Mouse (Mus musculus): ENCODE measurements around the gene Arfgap3. TPM values are rescaled to one million over a fixed set of nuclear protein-coding genes. Genes with fewer than 3 reads are reported as not detected.
"Not testable (repeated sequence)": the region's sequence is repeated elsewhere in the genome, so short reads cannot be mapped to it uniquely, and the experiment has no call there.

Arfgap3 gene
- total RNA-seq (2021) = 10 to 100 TPM; 12.3 to 16.0 TPM
- long read RNA-seq, experiment 1, partial matches to known transcripts = 1 of 15 reads
- long read RNA-seq, experiment 1, other reads (novel, unspliced or antisense) = 9 of 15 reads
- long read RNA-seq, experiment 2, transcript Arfgap3-201 (16 exons, 2,619 nt) = major isoform, 6 of 18 reads
- long read RNA-seq, experiment 2, partial matches to known transcripts = 1 of 18 reads
- long read RNA-seq, experiment 2, other reads (novel, unspliced or antisense) = 10 of 18 reads

DNA sequence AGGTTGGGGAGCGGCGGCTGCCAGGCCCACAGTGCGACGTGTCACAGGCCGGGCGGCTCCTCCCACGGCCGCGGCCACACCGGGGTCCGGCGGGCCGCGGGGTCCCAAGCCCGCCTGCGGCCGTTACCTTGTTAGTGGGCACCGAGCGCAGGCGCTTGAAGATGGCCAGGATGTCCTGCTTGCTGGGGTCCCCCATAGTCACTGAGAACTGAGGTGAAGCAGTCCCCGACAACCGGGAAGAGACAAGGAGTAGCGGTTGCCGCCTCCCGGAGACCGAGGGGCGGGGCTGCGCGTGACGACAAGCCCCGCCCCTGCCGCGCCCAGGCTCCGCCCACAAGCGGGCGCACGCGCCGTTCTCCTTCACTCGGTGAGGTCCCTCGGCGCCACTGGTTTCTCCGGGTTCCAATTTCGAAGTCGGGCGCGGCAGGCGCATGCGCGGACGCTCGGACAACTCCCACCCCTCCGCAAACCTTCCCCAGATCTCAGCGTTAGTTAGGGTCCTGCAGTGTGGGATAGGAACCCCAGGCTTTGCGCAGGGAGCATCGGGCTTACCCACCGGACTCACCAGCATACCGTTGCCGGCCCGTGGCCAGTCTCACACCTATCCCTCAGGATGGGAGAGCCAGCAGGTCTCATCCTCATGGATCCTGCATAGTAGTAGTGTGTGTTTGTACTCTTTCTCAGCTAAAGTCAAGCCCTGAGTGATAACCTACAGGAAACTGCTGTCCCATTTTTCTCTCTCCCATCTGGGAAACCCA is at the start of gene Arfgap3:
Arfgap3 (minus strand) TSS at position 294 of the 758 bp plus-strand sequence.
- DNase-seq = peak; percentile 97

DNA sequence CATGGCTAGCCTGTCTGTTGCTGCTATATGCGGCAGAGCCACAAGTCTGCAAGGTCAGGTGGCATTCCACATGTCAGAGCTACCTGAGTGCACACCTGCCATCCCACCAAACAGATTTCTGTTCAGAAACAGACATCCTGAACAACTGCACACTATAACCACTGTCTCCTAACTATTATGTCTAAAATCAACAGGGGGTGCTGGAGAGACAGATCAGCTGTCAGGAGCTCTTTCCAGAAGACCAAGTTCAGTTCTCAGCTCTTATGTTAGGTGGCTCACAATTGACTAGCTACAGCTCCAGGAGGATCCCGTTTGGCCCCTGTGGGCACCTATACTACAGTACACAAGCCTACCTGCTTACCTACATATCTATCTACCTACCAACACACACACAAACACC is 42.7 kb upstream of the Arfgap3 start:
- DNase-seq = no peak

DNA sequence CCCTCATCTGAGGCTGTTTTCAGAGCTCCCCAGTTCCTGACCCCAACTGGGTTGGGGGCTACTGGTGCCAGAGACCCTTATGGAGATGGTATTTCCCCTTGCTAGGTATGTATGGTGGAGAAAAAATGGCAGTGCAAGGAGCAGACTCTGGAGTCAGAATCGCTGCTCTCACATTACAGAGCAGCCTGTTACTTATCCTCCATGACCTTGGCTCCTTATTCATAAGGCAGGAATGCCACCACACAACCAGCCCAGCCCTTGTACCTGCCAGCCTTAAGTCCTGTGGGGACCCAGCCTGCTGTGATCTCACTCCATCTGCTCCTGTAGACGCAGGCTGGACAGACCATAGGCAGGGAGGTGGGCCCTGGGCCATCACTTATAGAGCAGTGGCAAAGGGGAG is 37.9 kb upstream of the Arfgap3 start:
- DNase-seq = no peak

DNA sequence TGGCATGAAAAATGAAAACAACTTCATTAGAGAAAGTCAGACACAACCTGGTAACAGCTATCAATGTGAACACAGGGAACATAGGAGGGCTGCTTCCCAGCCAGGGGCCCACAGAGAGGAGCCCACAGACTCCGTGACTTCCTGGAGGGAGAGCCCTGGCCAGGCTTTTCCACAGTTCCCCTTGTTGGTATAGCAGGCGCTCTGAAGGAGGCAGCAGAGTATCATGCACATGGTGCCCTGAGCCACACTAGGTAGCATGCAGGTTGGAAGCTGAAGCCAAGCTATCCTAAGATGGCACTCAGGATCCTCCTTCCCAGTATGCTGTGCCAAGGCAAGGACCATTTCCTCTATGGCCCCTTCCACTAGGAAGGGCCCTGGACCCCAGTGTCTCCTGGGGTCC is 33.6 kb upstream of the Arfgap3 start:
- DNase-seq = no peak

DNA sequence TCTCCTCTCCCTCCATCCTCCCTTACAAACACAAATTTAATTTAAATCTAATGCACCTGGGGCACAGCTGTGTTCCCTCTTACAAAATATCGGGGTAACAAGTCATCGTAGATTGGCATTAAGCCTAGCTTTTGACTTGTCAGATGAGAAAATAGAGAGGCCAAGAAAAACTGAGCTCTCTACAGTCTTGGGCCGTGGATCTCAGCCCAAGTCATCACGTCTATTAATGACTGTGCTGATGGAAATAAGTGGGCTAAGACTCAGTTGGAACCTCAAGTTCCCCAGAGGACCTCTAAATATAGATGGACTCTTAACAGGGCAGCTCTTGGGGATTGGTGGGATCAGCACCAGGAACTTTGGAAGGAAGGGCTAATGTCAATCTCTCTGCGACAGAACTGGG is 33.1 kb upstream of the Arfgap3 start:
- DNase-seq = no peak

DNA sequence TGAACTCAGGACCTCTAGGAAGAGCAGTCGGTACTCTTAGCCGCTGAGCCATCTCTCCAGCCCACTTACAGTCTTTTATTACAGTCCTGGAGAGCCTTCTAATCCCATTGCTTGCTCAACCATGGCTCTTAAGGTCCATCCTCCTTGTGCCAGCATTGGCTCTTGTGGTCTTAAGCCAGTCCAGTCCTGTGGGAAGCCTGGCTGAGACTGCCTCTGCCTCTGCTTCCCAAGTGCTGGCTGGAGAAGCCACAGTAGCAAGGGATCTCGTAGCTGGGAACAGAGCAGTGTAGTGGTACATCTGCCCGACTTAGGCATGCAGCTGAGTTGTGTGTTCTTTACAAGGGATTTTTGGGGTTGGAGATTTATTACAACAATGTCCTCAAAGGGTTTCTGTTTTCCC is 32.4 kb upstream of the Arfgap3 start:
- no peak for DNase-seq

DNA sequence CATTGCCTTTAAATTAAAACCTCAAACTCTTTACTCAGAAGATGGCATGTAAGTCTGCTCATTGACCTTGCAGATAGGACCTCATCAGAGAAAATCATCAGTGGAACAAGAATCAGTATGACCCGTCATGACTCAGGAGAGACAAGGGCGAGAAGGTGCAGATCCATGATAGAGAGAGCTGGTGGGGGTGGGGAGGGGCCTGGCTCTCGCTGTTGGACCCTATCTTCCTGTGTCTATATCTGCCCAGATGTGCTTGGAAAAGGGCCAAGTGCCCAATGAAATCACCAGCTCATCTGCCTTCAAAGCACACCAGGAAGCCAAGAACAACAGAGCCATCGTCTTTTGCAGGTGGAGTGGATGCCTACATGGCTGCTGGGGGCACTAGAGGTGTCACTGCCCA is 27.1 kb upstream of the Arfgap3 start:
- no peak for DNase-seq

DNA sequence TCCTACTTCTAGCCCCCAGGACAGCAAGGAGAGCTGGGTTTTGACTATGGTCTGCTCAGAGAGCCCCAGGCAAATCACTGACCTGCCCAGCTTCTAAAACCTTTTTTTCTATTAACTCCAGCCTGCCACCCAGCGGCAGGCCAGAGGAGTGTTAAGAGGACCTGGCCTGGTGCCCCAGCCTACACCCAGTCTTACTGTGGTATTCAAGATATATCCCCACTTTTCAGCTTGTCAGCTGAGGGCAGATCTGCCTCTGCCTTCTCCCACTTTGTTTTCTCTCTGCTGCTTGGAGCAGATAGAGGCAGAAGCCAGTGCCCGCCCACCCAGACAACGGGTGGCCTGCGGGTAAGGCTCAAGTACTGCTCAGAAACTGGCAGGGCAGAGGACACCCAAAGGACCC is 25.1 kb upstream of the Arfgap3 start:
- peak; percentile 75 for DNase-seq

DNA sequence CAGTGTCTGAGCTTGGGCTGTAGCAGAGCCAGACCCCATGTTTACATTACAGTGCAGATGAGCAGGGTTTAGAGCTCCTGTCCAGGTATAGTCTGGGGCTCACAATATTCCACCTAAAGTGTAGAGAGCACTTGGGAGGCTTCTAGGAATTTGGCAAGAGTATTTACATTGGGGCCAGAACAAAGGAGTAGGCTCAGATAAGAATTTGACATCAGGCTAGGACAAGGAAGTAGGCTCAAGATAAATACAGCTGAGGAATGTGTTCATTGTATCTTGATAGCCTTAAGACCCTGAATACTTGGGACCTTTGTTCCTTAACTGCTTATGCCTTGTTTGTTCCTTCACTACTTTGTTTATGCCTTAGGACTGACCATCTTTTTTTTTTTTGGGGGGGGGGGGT is 24.0 kb upstream of the Arfgap3 start:
- DNase-seq = no peak

DNA sequence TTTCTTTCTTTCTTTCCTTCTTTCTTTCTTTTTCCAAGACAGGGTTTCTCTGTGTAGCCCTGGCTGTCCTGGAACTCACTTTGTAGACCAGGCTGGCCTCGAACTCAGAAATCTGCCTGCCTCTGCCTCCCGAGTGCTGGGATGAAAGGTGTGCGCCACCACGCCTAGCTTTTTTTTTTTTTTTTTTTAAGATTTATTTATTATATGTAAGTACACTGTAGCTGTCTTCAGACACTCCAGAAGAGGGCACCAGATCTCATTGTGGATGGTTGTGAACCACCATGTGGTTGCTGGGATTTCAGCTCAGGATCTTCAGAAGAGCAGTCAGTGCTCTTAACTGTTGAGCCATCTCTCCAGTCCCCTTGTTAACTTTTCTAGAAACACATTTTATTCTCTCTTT is 18.7 kb upstream of the Arfgap3 start:
- DNase-seq = not testable (repeated sequence)

DNA sequence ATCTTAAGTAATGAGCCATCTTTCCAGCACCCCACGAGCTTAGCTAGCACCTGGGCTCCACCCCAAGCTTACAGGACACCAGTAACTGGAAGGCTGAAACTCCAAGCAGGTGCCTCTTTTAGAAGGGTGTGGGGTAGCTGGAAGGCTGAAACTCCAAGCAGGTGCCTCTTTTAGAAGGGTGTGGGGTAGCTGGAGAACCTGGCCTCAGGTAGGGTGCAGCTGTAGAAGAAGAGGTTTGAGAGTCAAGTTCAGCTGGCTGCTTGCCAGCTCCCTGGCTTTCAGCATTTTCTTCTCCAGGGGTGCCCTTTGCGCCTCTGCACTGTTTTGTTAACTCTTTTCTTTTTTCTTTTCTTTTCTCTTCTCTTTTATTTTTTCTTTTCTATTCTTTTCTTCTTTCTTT is 18.2 kb upstream of the Arfgap3 start:
- no peak for DNase-seq

DNA sequence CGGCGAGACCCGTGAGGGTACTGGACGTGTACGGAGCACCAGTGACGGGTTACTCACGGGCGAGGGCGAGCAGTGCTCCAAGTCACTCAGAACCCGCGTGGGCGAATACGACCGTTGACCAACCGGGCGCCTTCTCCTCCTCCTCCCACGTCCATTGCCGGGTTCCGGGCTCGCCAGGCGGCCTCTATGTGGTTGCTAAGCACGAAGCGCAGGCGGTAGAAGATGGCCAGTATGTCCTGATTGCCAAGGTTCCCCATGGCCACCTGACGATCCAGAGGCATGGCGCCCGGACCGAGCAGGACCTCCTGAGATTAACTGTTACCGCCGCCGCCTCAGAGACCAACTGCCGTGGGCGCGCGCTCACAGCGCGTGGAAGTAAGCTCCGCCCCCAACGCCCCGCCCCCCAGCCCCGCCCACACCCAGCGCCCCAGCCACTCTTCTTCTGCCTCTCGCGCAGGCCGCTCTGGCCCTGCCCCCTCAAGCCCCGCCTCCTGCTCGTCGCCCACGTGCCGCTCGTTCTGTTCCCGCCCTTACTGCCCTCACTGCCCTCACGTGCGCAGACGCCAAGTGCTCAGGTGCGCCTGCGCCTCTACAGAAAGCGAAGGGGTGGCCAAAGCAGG is 17.0 kb upstream of the Arfgap3 start:
- peak; percentile 54 for DNase-seq

DNA sequence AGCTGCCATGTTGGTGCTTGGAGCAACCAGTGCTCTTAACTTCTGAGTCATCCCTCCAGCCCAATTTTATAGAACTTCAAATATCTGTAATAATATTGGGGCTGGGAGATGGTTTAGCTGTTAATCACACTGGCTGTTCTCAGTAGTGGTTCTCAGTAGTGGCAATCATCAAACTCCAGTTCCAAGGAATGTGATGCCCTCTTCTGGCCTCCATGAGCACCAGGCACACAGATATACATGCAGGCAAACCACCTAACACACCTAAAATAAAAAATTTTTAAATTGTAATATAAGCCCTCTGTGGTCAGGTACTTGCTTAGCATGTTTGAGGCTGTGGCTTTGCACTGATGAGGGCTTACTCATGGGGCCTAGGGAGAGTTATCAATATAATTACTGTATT is 15.7 kb upstream of the Arfgap3 start:
- no peak for DNase-seq

DNA sequence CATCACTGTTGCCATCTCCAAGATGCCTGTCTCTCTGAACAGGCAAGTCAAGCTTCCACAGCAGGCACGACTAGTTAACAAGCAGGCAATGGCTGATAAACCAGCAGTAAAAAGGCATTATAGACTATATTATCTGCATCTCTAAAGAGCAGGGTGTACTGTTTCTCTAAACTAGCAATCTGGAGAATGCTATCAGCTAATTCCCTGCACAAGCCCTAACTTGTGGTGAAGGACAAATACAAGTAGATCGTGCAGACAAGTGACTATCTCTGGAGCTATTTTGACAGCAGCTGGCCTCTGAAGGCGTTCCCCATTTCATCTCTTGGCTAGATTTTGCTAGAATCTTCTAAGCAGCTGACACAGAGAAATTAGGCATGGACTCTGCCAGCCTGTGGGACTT is 14.1 kb upstream of the Arfgap3 start:
- no peak for DNase-seq

DNA sequence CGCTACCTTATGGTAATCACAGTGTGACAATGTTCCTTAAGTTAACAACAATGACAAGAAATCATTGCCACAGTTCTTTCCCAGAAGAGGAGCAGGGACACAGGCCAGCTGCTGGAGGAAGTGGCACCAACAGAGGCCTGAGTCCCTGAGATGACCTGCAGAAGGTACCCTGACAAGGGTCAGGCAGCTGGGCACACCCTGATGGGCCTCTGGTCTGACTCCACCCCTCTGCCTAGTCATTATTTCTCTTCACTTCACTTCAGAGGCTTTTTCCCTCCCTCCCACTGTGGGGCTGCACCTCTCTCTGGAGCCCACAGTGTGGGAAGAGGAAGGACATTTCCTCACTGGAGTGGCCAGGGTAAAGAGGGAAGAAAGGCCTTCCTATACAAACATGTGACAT is 12.8 kb upstream of the Arfgap3 start:
- DNase-seq = not testable (repeated sequence)

DNA sequence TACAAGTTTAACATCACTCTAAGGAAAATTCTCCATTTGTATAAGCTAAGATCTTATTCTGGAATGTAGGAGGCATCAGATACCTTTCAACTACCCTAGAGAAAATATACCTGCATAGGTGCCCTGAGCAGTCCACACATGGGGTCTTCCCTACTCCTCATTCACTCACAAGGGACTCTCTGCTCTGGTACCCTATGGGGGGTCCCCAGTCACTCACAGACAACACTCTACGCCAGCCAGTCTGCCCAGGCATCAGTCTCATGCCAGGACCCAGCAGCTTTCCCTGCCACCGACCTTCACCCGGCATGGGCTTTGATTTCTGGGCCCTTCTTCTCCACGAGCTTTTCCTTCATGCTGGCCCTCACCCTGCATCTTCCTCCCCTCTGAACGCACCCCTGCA is 10.9 kb upstream of the Arfgap3 start:
- DNase-seq = not testable (repeated sequence)

DNA sequence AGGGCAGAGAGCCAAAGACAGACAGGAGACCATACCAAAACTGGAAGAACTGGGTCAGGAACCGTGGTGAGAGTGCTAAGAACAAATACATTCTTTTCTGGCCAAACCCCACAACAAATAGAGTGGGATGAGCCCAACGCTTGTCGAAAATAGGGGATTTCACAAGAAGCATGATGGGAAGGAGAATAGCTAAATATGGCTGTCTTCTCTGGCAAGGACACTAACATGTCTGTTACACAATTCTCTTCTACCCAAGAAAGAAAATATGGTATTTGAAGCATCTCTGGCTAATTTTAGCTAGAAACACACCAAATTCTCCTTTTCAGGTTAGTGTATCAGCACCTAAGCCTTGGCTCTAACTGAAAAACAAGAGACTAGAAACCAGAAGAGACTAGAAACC is 10.1 kb upstream of the Arfgap3 start:
- no peak for DNase-seq

DNA sequence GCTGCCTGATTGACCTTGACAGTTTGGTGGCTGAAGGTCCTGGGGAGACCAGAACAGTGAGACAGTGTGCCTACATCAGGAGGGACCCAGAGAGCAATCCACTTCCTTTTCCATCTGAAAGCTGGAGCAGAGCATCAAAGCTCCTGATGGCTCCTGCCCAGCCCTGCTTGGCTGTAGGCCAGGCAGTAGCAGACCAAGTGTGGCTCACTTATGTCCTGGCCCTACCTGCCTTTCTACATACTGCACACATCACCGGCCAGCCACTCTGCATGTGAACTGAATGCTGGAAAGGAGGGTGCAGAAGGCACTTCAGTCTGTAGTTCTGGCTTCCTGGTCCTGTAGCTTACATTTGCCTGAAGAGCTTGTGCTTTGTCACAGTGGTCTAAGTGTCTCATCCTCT is 8.4 kb upstream of the Arfgap3 start:
- DNase-seq = no peak

DNA sequence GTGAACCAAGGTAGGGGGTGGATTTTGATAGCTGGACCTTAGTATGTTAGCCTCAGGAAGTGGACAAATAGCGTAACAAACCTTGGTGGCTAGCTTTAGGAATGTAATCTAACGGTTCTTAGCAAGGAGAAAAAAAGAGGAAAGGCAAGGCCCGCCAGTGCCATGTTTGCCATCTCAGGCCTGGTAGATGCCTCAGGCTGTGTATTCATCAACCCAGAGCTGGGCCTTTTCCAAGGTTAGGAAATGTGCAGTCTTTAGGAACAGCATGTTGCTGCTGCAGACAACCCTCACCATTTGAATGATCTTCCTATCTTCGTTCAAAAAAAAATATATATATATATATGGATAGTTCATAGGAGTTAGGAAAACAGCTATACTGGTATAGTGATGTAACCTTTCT is 1.5 kb upstream of the Arfgap3 start:
- no peak for DNase-seq

DNA sequence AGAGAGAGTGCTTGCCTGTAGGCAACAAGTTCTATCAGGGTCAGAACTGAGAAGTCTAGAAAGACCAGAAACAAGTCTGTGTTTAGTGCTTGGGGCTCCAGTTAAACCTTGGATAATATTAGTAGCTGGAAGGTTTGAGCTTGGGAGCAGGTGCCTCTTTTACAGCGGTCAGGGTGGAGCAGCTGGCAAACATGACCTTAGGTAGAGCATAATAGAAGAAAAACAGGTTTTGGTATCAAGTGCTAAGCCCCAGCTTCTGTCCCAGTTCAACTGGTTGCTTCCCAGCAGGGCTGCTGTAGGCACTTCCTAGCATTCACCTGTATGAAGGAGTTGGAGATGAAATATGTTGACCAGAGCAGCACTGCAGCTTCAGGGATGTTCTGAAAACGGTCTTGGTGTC is 812 bp upstream of the Arfgap3 start:
- no peak for DNase-seq

DNA sequence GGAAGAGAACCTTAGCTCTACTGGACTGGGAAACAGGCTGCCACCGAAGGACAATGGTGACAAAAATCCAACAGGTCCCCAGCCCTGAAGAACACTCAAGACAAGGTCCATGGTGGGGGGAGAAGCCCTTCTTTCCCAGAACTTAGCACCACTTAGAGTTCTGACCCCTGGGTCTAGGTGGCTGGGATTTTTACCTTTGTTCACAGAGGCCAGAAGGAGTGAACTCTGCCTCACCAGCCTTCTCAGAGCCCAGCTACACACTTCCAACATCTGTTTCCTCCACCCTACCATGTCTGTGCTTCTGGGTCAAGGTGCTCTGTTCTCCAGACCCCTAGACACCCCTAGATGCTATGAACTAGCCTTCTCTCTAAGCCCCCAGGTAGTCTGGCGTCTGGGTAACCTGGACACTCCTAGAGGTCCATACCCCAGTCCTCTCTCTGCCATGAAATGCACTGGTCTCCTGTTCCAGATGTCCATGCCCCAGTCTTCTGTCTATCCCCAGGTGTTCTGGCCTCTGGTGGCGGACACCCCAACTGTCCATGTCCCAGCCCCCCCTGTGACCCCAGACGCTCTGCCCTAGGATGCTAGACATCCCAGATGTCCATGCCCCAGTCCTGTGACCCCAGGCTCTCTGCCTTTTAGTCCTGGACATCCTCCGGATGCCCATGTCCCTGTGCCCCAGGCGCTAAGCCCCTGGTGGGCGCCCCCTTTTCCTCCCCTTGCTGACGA is 658 bp downstream of the Arfgap3 start:
- no peak for DNase-seq

DNA sequence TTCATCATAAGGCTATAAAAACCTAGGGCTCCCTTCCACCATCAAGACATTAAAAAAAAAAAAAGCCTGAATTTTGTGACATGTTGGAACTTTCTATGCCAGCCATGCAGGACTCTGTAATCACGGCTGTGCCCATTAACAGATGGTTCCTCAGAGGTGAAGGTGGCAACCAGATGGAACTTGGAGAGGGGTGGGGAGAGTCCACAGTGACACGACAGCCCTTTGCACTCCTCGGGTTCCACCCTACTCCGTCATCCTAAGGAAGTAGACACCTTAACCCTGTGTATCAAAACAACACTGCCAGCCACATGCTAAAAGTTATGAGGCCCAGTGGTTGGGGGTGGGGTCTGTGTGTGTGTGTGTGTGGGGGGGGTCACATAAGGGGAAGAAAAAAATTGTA is 1.3 kb downstream of the Arfgap3 start:
- no peak for DNase-seq

DNA sequence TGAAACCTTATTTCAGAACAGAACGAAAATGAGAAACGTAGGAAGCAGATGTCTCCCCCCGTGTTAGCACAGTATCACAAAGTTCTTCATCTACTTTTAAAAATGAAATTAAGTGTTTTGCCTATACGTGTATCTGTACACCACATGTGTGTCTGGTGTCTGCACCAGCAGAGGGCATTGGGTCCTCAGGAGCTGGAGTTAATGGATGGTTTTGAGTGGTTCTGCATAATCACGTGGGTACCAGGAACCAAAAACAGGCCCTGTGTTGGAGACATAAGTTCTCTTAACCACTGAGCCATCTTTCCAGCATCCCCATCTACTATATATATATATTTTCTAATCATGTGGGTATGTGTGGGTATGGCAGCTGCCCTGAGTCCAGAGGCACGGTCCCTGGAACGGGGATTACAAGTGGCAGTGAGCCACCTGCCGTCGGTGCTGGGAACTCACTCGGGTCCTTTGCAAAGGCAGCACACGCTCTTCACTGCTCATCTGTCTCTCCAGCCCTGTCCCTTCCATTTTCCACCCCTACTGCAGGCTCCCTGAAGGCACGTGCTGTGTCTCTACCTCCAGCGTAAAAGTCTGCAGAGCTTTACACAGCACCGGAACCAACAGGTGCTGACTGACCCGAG is 4.0 kb downstream of the Arfgap3 start:
- DNase-seq = no peak

Data from gastrocnemius, postnatal 10 days (tissue).